14 mouse cellular contexts compared by ENCODE assay signal in the genomic region with DNA sequence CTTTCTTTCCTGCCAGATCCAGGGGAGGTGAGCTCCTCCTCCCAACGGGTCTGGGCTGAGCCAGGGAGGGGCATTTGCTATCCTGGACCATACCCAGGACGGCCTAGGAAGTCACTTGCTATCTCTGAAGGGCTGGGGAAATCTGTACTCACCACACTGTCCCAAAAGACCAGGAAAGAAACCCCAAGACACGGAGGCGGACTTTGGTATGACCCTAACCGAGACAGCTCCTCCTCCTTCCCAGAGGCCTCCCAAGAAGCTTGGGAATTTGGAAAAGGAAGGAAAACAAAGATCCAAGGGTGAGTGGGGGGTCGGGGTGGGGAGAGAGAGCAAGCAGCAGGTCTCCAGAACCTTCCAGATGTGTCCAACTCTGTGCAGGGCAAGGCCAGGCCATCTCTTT. TPM values are rescaled to one million over a fixed set of nuclear protein-coding genes. Genes with fewer than 3 reads are reported as not detected.
DNase-seq lines count a peak whose midpoint lies in the region; ATAC-seq and TF ChIP-seq lines count a peak whose summit lies in the region.
"Had no signal": no experiment of that assay in that cellular context is flagged by ENCODE, and none has a peak within 500 bp of the region (broad histone marks: within the 10 kb centered on the region; RNA-seq: fewer than 3 reads in every experiment).

No protein-coding gene starts in this region.

- no peaks in the 10 kb centered on the region for H3K9me3 ChIP-seq in heart, embryonic 13.5 days
- no peaks in the 10 kb centered on the region for H3K9me3 ChIP-seq in midbrain, embryonic 10.5 days (replicated peaks)
- no peaks in the 10 kb centered on the region for H3K9me3 ChIP-seq in midbrain, embryonic 13.5 days
- H3K9me3 ChIP-seq in kidney, postnatal 0 days (replicated peaks; ENCODE audit: low read length): no peaks in the 10 kb centered on the region
- no peaks in the 10 kb centered on the region for H3K9me3 ChIP-seq in stomach, embryonic 16.5 days (replicated peaks; ENCODE audit: control insufficient read depth, low read length)

- H3K4me1 ChIP-seq in heart, embryonic 13.5 days: peaks cover 35% of the 10 kb centered on the region
- peaks cover 53% of the 10 kb centered on the region for H3K4me1 ChIP-seq in midbrain, embryonic 10.5 days
- peaks cover 29% of the 10 kb centered on the region for H3K4me1 ChIP-seq in midbrain, embryonic 13.5 days (replicated peaks)
- peaks cover 5% of the 10 kb centered on the region; the same call in 1 of the 2 replicates for H3K4me1 ChIP-seq in kidney, postnatal 0 days (replicated peaks; ENCODE audit: insufficient read depth, low read length)
- peaks cover 37% of the 10 kb centered on the region for H3K4me1 ChIP-seq in stomach, embryonic 16.5 days (ENCODE audit: control insufficient read depth, insufficient read depth, low read length)

- peaks cover 58% of the 10 kb centered on the region for H3K27me3 ChIP-seq in heart, embryonic 13.5 days (replicated peaks)
- peaks cover 31% of the 10 kb centered on the region for H3K27me3 ChIP-seq in midbrain, embryonic 10.5 days (ENCODE audit: low read depth, poor library complexity, severe bottlenecking)
- H3K27me3 ChIP-seq in midbrain, embryonic 13.5 days: no peaks in the 10 kb centered on the region
- H3K27me3 ChIP-seq in kidney, postnatal 0 days (ENCODE audit: insufficient read depth, low read length): no peaks in the 10 kb centered on the region
- H3K27me3 ChIP-seq in stomach, embryonic 16.5 days (ENCODE audit: control insufficient read depth, insufficient read depth, low read length): no peaks in the 10 kb centered on the region

- H3K4me2 ChIP-seq in heart, embryonic 13.5 days: peak overlapping the region; percentile 14; the same call in 1 of the 2 replicates
- no peak overlapping the region for H3K4me2 ChIP-seq in midbrain, embryonic 13.5 days (replicated peaks)
- H3K4me2 ChIP-seq in kidney, postnatal 0 days (ENCODE audit: low read length): peak overlapping the region; percentile 18; the same call in 1 of the 2 replicates
- H3K4me2 ChIP-seq in stomach, embryonic 16.5 days (ENCODE audit: low read depth, low read length): 0 out of 2 replicates have a peak overlapping the region, but pooled peaks have one; percentile 0
- H3K4me2 ChIP-seq: midbrain, embryonic 11.5 days had no signal

- no peak for TF ChIP-seq CTCF in kidney, postnatal 0 days (IDR thresholded peaks at IDR 0.05; ENCODE audit: low read depth)

- H3K36me3 ChIP-seq in heart, embryonic 13.5 days: no peaks in the 10 kb centered on the region
- no peaks in the 10 kb centered on the region for H3K36me3 ChIP-seq in midbrain, embryonic 10.5 days
- no peaks in the 10 kb centered on the region for H3K36me3 ChIP-seq in midbrain, embryonic 13.5 days
- H3K36me3 ChIP-seq in kidney, postnatal 0 days (ENCODE audit: insufficient read depth, low read length): no peaks in the 10 kb centered on the region
- no peaks in the 10 kb centered on the region for H3K36me3 ChIP-seq in stomach, embryonic 16.5 days (ENCODE audit: control insufficient read depth, insufficient read depth, low read length)

- no peak overlapping the region for H3K9ac ChIP-seq in heart, embryonic 13.5 days
- H3K9ac ChIP-seq in midbrain, embryonic 13.5 days (replicated peaks): no peak overlapping the region
- H3K9ac ChIP-seq in kidney, postnatal 0 days (ENCODE audit: low read depth, low read length): no peak overlapping the region
- peak overlapping the region; percentile 43; the same call in 1 of the 2 replicates for H3K9ac ChIP-seq in stomach, embryonic 16.5 days (ENCODE audit: low read length)

- WGBS in heart, embryonic 13.5 days: 13% methylated on average over 6 of the region's 6 CpGs
- 16% methylated on average over 6 of the region's 6 CpGs for WGBS in midbrain, embryonic 10.5 days
- 24% methylated on average over 6 of the region's 6 CpGs for WGBS in midbrain, embryonic 13.5 days
- WGBS in kidney, postnatal 0 days: 18% methylated on average over 6 of the region's 6 CpGs
- WGBS in stomach, embryonic 16.5 days: 25% methylated on average over 6 of the region's 6 CpGs

- H3K27ac ChIP-seq in heart, embryonic 13.5 days (replicated peaks): no peak overlapping the region
- 0 out of 2 replicates have a peak overlapping the region, but pooled peaks have one; percentile 9 for H3K27ac ChIP-seq in midbrain, embryonic 10.5 days (replicated peaks)
- H3K27ac ChIP-seq in midbrain, embryonic 13.5 days: no peak overlapping the region
- no peak overlapping the region for H3K27ac ChIP-seq in kidney, postnatal 0 days
- no peak overlapping the region for H3K27ac ChIP-seq in stomach, embryonic 16.5 days (ENCODE audit: low read length)
- H3K27ac ChIP-seq: left cerebral cortex, adult 2 months had no signal

- no peak for DNase-seq in heart, postnatal 25 days (ENCODE audit: low spot score)
- DNase-seq in midbrain, embryonic 10.5 days (ENCODE audit: low spot score): no peak
- peak; percentile 38 for DNase-seq in kidney, postnatal 0 days (ENCODE audit: low spot score)
- no peak for DNase-seq in spleen, postnatal 14 days (ENCODE audit: low spot score in 2 of 2)
- DNase-seq in ovary, postnatal 36 days (ENCODE audit: low spot score): no peak
- DNase-seq: cerebellum, adult 8-10 months; right cerebral cortex, postnatal 25 days had no signal

- H3K4me3 ChIP-seq in heart, embryonic 13.5 days: no peak overlapping the region
- peak overlapping the region; percentile 22; the same call in 1 of the 2 replicates for H3K4me3 ChIP-seq in midbrain, embryonic 10.5 days
- H3K4me3 ChIP-seq in midbrain, embryonic 13.5 days (replicated peaks): no peak overlapping the region
- no peak overlapping the region for H3K4me3 ChIP-seq in kidney, postnatal 0 days (replicated peaks; ENCODE audit: low read depth, low read length)
- H3K4me3 ChIP-seq in stomach, embryonic 16.5 days (replicated peaks; ENCODE audit: low read length): no peak overlapping the region
- H3K4me3 ChIP-seq: erythroblast, embryonic 14.5 days; left cerebral cortex, adult 2 months had no signal

- intact Hi-C loops in heart, postnatal 25 days (cut with DNase I): loop anchor here (5.0 kb wide), 1 partner anchor 39 kb away; the partner anchor contains the start of gene Tab1

- no peak for ATAC-seq in heart, embryonic 13.5 days (ENCODE audit: extremely low read depth, insufficient number of reproducible peaks, low FRiP score, low TSS enrichment)
- no peak for ATAC-seq in midbrain, embryonic 13.5 days
- ATAC-seq in kidney, postnatal 0 days (replicated peaks; ENCODE audit: low FRiP score, low read depth): no peak
- ATAC-seq in stomach, embryonic 16.5 days (ENCODE audit: insufficient read depth, low FRiP score): no peak

RNA-seq across cellular contexts. Expression of gene Mgat3, which starts 1.7 kb away (rescaled TPM):
- polyA plus RNA-seq in heart, embryonic 13.5 days (2015; fragmentation: Nextera tagmentation; extraction: Ambion mirVana): 1.2 and 1.3 TPM in 2 replicates
- 1 to 10 TPM; 1.5 to 1.6 TPM for total RNA-seq in heart, postnatal 25 days (2021)
- polyA plus RNA-seq in midbrain, embryonic 10.5 days (2016; fragmentation: Nextera tagmentation; extraction: Ambion mirVana): 5.9 and 7.8 TPM in 2 replicates
- 11.4 and 12.3 TPM in 2 replicates for polyA plus RNA-seq in midbrain, embryonic 13.5 days (2015; fragmentation: Nextera tagmentation; extraction: Ambion mirVana)
- 6.7 and 7.4 TPM in 2 replicates for polyA plus RNA-seq in kidney, postnatal 0 days (2015; fragmentation: Nextera tagmentation; extraction: Ambion mirVana)
- 8.7 and 10.5 TPM in 2 replicates for polyA plus RNA-seq in stomach, embryonic 16.5 days (2015; fragmentation: Nextera tagmentation; extraction: Ambion mirVana)
- total RNA-seq: hematopoietic stem cell, adult 5-6 weeks had no signal
- polyA plus RNA-seq: erythroblast, embryonic 14.5 days had no signal

RNA-seq across cellular contexts. Expression of gene Tab1, which starts 38.9 kb away (rescaled TPM):
- polyA plus RNA-seq in heart, embryonic 13.5 days (2015; fragmentation: Nextera tagmentation; extraction: Ambion mirVana): 29.4 and 31.1 TPM in 2 replicates
- 10 to 100 TPM; 23.7 to 26.5 TPM for total RNA-seq in heart, postnatal 25 days (2021)
- 40.0 and 48.9 TPM in 2 replicates for polyA plus RNA-seq in midbrain, embryonic 10.5 days (2016; fragmentation: Nextera tagmentation; extraction: Ambion mirVana)
- 41.1 and 43.0 TPM in 2 replicates for polyA plus RNA-seq in midbrain, embryonic 13.5 days (2015; fragmentation: Nextera tagmentation; extraction: Ambion mirVana)
- polyA plus RNA-seq in kidney, postnatal 0 days (2015; fragmentation: Nextera tagmentation; extraction: Ambion mirVana): 27.7 and 31.8 TPM in 2 replicates
- polyA plus RNA-seq in stomach, embryonic 16.5 days (2015; fragmentation: Nextera tagmentation; extraction: Ambion mirVana): 29.3 and 35.6 TPM in 2 replicates
